Mouse (Mus musculus): ENCODE data around the gene Aldh1l1. TPM values are rescaled to one million over a fixed set of nuclear protein-coding genes. Genes with fewer than 3 reads are reported as not detected.

Gene Aldh1l1
- total and polyA plus RNA-seq, 3 experiments, result 0.11 to 0.13 TPM; not detected in 1

- no peak for DNase-seq (ENCODE audit: extremely low read depth)
- H3K27me3 ChIP-seq (replicated peaks), result peaks cover 94% of the 10 kb centered on the region
- no peaks in the 10 kb centered on the region for H3K4me1 ChIP-seq (ENCODE audit: control insufficient read depth in 1 of 2, insufficient read depth in 2 of 2)
- TF ChIP-seq RCOR1 (conservative IDR thresholded peaks at IDR 0.05; ENCODE audit: low read depth, low read length) (no peak), JUN (IDR thresholded peaks at IDR 0.05; ENCODE audit: insufficient read depth, low read depth, low read length) (no peak), SMC3 (IDR thresholded peaks at IDR 0.05; ENCODE audit: low read depth, low read length) (no peak), KAT2A (IDR thresholded peaks at IDR 0.05; ENCODE audit: insufficient replicate concordance, low read length) (no peak), NRF1 (IDR thresholded peaks at IDR 0.05; ENCODE audit: low read depth, low read length) (no peak), ZKSCAN1 (IDR thresholded peaks at IDR 0.05; ENCODE audit: borderline replicate concordance, low read depth, low read length) (no peak), NELFE (IDR thresholded peaks at IDR 0.05; ENCODE audit: low read depth, low read length) (no peak), MAZ (IDR thresholded peaks at IDR 0.05; ENCODE audit: low read depth, low read length) (no peak), MYC (IDR thresholded peaks at IDR 0.05; ENCODE audit: low read depth, low read length) (no peak), ETS1 (conservative IDR thresholded peaks at IDR 0.05; ENCODE audit: low read depth, low read length) (no peak), SIN3A (IDR thresholded peaks at IDR 0.05; ENCODE audit: low read length) (no peak)
- in situ Hi-C loops (cut with MboI; ENCODE audit: low pct_ligation_motif_present, low pct_unique_long_range_greater_than_20kb, low sequenced_read_pairs), result no loop called here
- H3K4me3 ChIP-seq (replicated peaks in 1 of 3; ENCODE audit: low read depth in 2 of 3, low read length in 2 of 3, poor library complexity in 1 of 3), result no peak overlapping the region
- H3K9me3 ChIP-seq (replicated peaks; ENCODE audit: low read length), result no peaks in the 10 kb centered on the region
- no peak overlapping the region for H3K4me2 ChIP-seq (ENCODE audit: insufficient read depth, low read depth, poor library complexity, severe bottlenecking)
- H3K27ac ChIP-seq (ENCODE audit: insufficient read depth, low read depth), result no peak overlapping the region
- H3K79me2 ChIP-seq (replicated peaks; ENCODE audit: control insufficient read depth, extremely low read depth, insufficient read depth, poor library complexity, severe bottlenecking), result no peaks in the 10 kb centered on the region
- dilution Hi-C loops (cut with MboI; ENCODE audit: extremely low pct_ligation_motif_present, extremely low pct_unique_long_range_greater_than_20kb, low sequenced_read_pairs), result no loop called here
- H3K36me3 ChIP-seq (replicated peaks in 1 of 2; ENCODE audit: control insufficient read depth in 1 of 2, insufficient read depth in 1 of 2, low read length in 1 of 2), result no peaks in the 10 kb centered on the region
- H3K9ac ChIP-seq (ENCODE audit: insufficient read depth, low read depth), result no peak overlapping the region
Observed at GRCm38 (mm10) chr6:90588113-90588512, 101.9 kb downstream of the Aldh1l1 start.

GRCm38 (mm10) chr6:90590707-90591106 is 104.5 kb downstream of the Aldh1l1 start:
- H3K9ac ChIP-seq (ENCODE audit: insufficient read depth, low read depth), result no peak overlapping the region
- H3K27me3 ChIP-seq (replicated peaks), result peaks cover 96% of the 10 kb centered on the region
- no peak for TF ChIP-seq ZMIZ1 (IDR thresholded peaks at IDR 0.05; ENCODE audit: low read depth, low read length)
- no peak for TF ChIP-seq USF1 (IDR thresholded peaks at IDR 0.05; ENCODE audit: low read depth, low read length)
- TF ChIP-seq ZC3H11A (IDR thresholded peaks at IDR 0.05; ENCODE audit: low read depth, low read length), result no peak
- TF ChIP-seq GABPA (IDR thresholded peaks at IDR 0.05; ENCODE audit: insufficient replicate concordance, low read depth, low read length), result no peak
- TF ChIP-seq NELFE (IDR thresholded peaks at IDR 0.05; ENCODE audit: low read depth, low read length), result no peak
- no peak for TF ChIP-seq ETS1 (conservative IDR thresholded peaks at IDR 0.05; ENCODE audit: low read depth, low read length)
- no peak for TF ChIP-seq JUN (IDR thresholded peaks at IDR 0.05; ENCODE audit: insufficient read depth, low read depth, low read length)
- no peak for TF ChIP-seq UBTF (IDR thresholded peaks at IDR 0.05; ENCODE audit: low read depth, low read length)
- no peak for TF ChIP-seq NRF1 (IDR thresholded peaks at IDR 0.05; ENCODE audit: low read depth, low read length)
- TF ChIP-seq TCF12 (IDR thresholded peaks at IDR 0.05; ENCODE audit: low read depth, low read length), result no peak
- no peak for TF ChIP-seq MAX (IDR thresholded peaks at IDR 0.05; ENCODE audit: low read length)
- TF ChIP-seq ELF1 (IDR thresholded peaks at IDR 0.05; ENCODE audit: low read depth, low read length), result no peak
- no peak overlapping the region for H3K4me2 ChIP-seq (ENCODE audit: insufficient read depth, low read depth, poor library complexity, severe bottlenecking)
- H3K4me1 ChIP-seq (ENCODE audit: control insufficient read depth in 1 of 2, insufficient read depth in 2 of 2), result no peaks in the 10 kb centered on the region
- H3K4me3 ChIP-seq (replicated peaks in 1 of 3; ENCODE audit: low read depth in 2 of 3, low read length in 2 of 3, poor library complexity in 1 of 3), result no peak overlapping the region
- DNase-seq (ENCODE audit: extremely low read depth), result no peak
- H3K27ac ChIP-seq (ENCODE audit: insufficient read depth, low read depth), result no peak overlapping the region
- in situ Hi-C loops (cut with MboI; ENCODE audit: low pct_ligation_motif_present, low pct_unique_long_range_greater_than_20kb, low sequenced_read_pairs) (no loop called here), dilution Hi-C loops (cut with MboI; ENCODE audit: extremely low pct_ligation_motif_present, extremely low pct_unique_long_range_greater_than_20kb, low sequenced_read_pairs) (no loop called here)
- no peaks in the 10 kb centered on the region for H3K79me2 ChIP-seq (replicated peaks; ENCODE audit: control insufficient read depth, extremely low read depth, insufficient read depth, poor library complexity, severe bottlenecking)
- H3K36me3 ChIP-seq (replicated peaks in 1 of 2; ENCODE audit: control insufficient read depth in 1 of 2, insufficient read depth in 1 of 2, low read length in 1 of 2), result no peaks in the 10 kb centered on the region
- H3K9me3 ChIP-seq (replicated peaks; ENCODE audit: low read length), result peaks cover 9% of the 10 kb centered on the region

Data from CH12.LX (cell line).